Mouse (Mus musculus) hindbrain, postnatal 0 days (tissue): ENCODE measurements at regions not wholly inside any gene's neighbourhood (a gene's known extent, or its start where the extent isn't known, plus 50 kb on each side); places are given as distances from the start of the nearest gene placed in this dataset.

Source experiments
- ATAC-seq: fragments of 200-750 bp; cut with Nextera tagmentation; 2 replicates; pipeline ENCODE4 v1.8.0; 2017; ENCODE audit warnings: mild to moderate bottlenecking, moderate TSS enrichment, moderate library complexity
- DNase-seq: peaks from one replicate; pipeline ENCODE4 v3.0.0-alpha.2; 2015; ENCODE audit warnings: low spot score
- H3K27ac ChIP-seq: fragments of 300-500 bp; sonication (generic); 2 replicates; pipeline ENCODE4 v1.5.1; 2014; ENCODE audit warnings: mild to moderate bottlenecking
- H3K27me3 ChIP-seq: fragments of 300-500 bp; sonication (generic); 2 replicates; pipeline ENCODE4 v1.6.1; 2014; ENCODE audit warnings: low read length, mixed read lengths; ENCODE audit not compliant: insufficient read depth
- H3K36me3 ChIP-seq: fragments of 300-500 bp; sonication (generic); 2 replicates; pipeline ENCODE4 v1.6.1; 2014; ENCODE audit warnings: low read length, mixed read lengths; ENCODE audit not compliant: insufficient read depth
- H3K4me1 ChIP-seq: fragments of 300-500 bp; sonication (generic); 2 replicates; pipeline ENCODE4 v1.6.1; 2014; ENCODE audit warnings: antibody characterized with exemption, low read length, mixed read lengths; ENCODE audit not compliant: insufficient read depth
- H3K4me2 ChIP-seq: fragments of 300-500 bp; sonication (generic); 2 replicates; pipeline ENCODE4 v1.6.1; 2014; ENCODE audit warnings: low read depth, mild to moderate bottlenecking, low read length, moderate library complexity, mixed read lengths
- H3K4me3 ChIP-seq: fragments of 300-500 bp; sonication (generic); 2 replicates; pipeline ENCODE4 v1.5.1; 2014; ENCODE audit warnings: low read length
- H3K9ac ChIP-seq: fragments of 300-500 bp; sonication (generic); replicated peaks from 2 replicates; pipeline ENCODE4 v1.6.1; 2014; ENCODE audit warnings: mild to moderate bottlenecking, low read length, moderate library complexity, mixed read lengths
- H3K9me3 ChIP-seq: fragments of 300-500 bp; sonication (generic); 2 replicates; pipeline ENCODE4 v1.6.1; 2016; ENCODE audit warnings: low read length, mixed read lengths
- CTCF ChIP-seq: IDR thresholded peaks from 2 replicates; pipeline ENCODE4 v1.5.1; 2016; ENCODE audit warnings: antibody characterized with exemption, control low read depth, low read depth
- WGBS: fragments of 180-500 bp; shearing (Covaris S2); extraction: QIAGEN DNeasy Blood & Tissue Kit; methylation state at CpG from one replicate; pipeline ENCODE4 v1.1.7; 2014; 5-methylcytosine and 5-hydroxymethylcytosine counted together

- TF ChIP-seq CTCF: no peak
- whole genome bisulfite sequencing: 85% methylated on average over 8 of the region's 8 CpGs
- Histone ChIP-seq H3K4me2 (no peak overlapping the region), H3K4me3 (no peak overlapping the region), H3K4me1 (no peaks in the 10 kb centered on the region), H3K27ac (no peak overlapping the region), H3K9me3 (0 out of 2 replicates have a peak, but pooled peaks cover 5% of the 10 kb centered on the region), H3K9ac (no peak overlapping the region), H3K27me3 (no peaks in the 10 kb centered on the region), H3K36me3 (no peaks in the 10 kb centered on the region)
- ATAC-seq: no peak
- DNase-seq: peak; percentile 4
Measured at GRCm38 (mm10) chr1:184647920-184648540, 84.4 kb downstream of the Hlx start.

GRCm38 (mm10) chr1:184644767-184645598, 87.4 kb downstream of the Hlx start:
- no peak for TF ChIP-seq CTCF
- no peak overlapping the region for H3K9ac ChIP-seq
- 72% methylated on average over 9 of the region's 9 CpGs for WGBS
- H3K4me2 ChIP-seq: no peak overlapping the region
- H3K9me3 ChIP-seq: 0 out of 2 replicates have a peak, but pooled peaks cover 5% of the 10 kb centered on the region
- ATAC-seq (no peak), DNase-seq (no peak)
- no peak overlapping the region for H3K27ac ChIP-seq
- no peaks in the 10 kb centered on the region for H3K36me3 ChIP-seq
- no peaks in the 10 kb centered on the region for H3K27me3 ChIP-seq
- H3K4me3 ChIP-seq: no peak overlapping the region
- H3K4me1 ChIP-seq: no peaks in the 10 kb centered on the region

DNA sequence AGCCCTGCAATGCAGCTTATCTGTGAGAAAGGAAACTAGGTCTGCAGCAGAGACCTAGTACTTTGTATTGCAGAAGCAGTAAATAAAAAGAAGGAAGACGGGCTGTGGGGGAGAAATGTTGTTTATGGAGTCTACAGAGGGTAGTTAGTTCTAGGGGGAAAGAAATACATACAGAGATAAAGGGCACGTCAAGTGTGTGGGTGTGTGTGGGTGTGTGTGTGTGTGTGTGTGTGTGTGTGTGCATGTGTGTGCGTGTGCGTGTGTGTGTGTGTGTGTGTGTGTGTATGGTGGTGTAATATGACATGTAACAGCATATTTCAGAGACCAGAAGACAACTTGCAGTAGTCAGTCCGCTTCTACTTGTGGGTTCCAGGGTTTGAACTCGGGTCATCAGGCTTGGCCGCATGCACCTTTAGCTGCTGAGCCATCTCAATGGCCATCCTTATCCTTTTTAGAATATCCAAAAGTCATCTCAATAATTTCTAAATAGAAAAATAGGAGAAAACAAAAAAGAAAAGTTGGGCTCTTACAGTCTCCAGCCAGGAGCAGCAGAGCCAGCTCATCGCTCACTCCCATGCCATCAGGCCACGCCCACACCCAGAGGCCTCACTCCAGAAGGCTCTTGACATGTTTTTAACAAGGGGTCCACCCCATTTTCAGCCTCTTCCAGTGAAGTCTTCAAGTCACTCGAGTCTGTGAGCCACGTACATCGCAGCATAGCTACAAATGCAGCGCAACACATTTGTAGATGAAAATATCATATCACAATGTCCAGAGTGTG, 101.5 kb downstream of the Hlx start:
- no peak for TF ChIP-seq CTCF
- ATAC-seq (no peak), DNase-seq (no peak)
- no peaks in the 10 kb centered on the region for H3K36me3 ChIP-seq
- H3K4me1 ChIP-seq: no peaks in the 10 kb centered on the region
- no peak overlapping the region for H3K27ac ChIP-seq
- WGBS: 90% methylated on average over 13 of the region's 13 CpGs
- H3K27me3 ChIP-seq: no peaks in the 10 kb centered on the region
- H3K9ac ChIP-seq: no peak overlapping the region
- no peak overlapping the region for H3K4me2 ChIP-seq
- H3K4me3 ChIP-seq: no peak overlapping the region
- no peaks in the 10 kb centered on the region for H3K9me3 ChIP-seq

DNA sequence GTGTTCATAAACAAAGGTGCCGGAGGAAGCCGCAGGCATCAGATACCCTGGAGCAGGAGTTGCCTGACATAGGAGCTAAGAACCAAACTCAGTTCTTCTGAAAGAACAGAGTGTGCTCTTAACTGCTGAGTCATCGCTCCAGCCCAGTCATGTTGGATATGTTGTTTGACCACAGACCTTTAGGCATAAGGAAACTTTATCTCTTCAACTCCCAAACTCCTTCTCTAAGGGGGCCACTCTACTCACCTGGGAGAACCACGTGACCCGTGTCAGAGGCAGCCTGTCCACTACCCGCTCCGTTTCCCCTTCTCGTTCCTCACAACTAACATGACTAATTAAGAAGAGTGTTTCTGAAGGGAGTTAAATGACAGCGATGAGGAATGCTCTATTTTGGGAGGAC, 103.2 kb downstream of the Hlx start:
- Histone ChIP-seq H3K27ac (no peak overlapping the region), H3K27me3 (no peaks in the 10 kb centered on the region), H3K4me1 (no peaks in the 10 kb centered on the region), H3K9ac (no peak overlapping the region), H3K4me2 (no peak overlapping the region), H3K36me3 (no peaks in the 10 kb centered on the region), H3K4me3 (no peak overlapping the region), H3K9me3 (no peaks in the 10 kb centered on the region)
- TF ChIP-seq CTCF: no peak
- ATAC-seq: no peak
- DNase-seq: no peak
- 92% methylated on average over 9 of the region's 9 CpGs for WGBS

DNA sequence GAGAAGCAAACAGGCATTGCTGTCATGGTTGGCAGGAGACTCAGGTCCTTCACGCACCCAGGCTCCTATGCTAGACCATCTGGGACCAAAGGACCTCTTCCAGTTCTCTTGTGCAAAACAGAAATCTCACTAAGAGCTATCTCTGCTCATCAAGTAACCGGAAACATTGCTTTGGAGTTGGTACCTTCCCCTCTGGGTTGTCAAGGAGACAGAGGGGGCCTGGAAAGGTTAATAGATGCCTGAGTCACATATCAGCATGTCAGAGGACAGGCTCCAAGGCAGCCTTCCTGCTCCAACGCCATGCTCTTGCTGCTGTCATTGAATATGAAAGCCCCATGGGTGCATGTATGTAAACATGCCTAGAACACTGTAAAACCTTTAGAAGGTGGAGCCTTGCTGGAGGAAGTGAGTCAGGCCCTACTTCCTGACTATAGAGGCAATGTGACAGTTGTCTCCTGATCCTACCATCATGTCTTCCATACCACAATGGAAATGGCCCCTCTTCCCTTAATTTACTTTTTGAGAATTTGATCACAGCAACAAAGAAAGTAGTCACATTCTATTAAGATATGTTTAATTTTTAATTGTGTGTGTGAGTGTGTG, 103.8 kb downstream of the Hlx start:
- Histone ChIP-seq H3K27me3 (no peaks in the 10 kb centered on the region), H3K9me3 (no peaks in the 10 kb centered on the region), H3K36me3 (no peaks in the 10 kb centered on the region), H3K4me2 (no peak overlapping the region), H3K4me1 (no peaks in the 10 kb centered on the region), H3K4me3 (no peak overlapping the region), H3K27ac (no peak overlapping the region), H3K9ac (no peak overlapping the region)
- WGBS: 78% methylated on average over 3 of the region's 3 CpGs
- DNase-seq (no peak), ATAC-seq (no peak)
- no peak for TF ChIP-seq CTCF

- Histone ChIP-seq H3K4me3 (no peak overlapping the region), H3K36me3 (no peaks in the 10 kb centered on the region), H3K9ac (no peak overlapping the region), H3K9me3 (no peaks in the 10 kb centered on the region), H3K4me2 (no peak overlapping the region), H3K4me1 (no peaks in the 10 kb centered on the region), H3K27ac (no peak overlapping the region), H3K27me3 (no peaks in the 10 kb centered on the region)
- DNase-seq: no peak
- TF ChIP-seq CTCF: no peak
- ATAC-seq: no peak
- 80% methylated on average over 3 of the region's 3 CpGs for WGBS
Measured at GRCm38 (mm10) chr1:184622462-184622861, 110.0 kb downstream of the Hlx start.
